Mouse (Mus musculus) bone marrow macrophage, adult 2 months (primary cell): Measurements from ENCODE around the gene Ywhag.

ENCODE experiments used
- CTCF ChIP-seq: IDR thresholded peaks from 2 replicates; pipeline ENCODE4 v1.5.1; 2012; ENCODE audit warnings: low read depth, mild to moderate bottlenecking, low read length, moderate library complexity
- POLR2A ChIP-seq: IDR thresholded peaks from 2 replicates; pipeline ENCODE4 v1.6.1; 2012; ENCODE audit warnings: mild to moderate bottlenecking, low read depth, low read length, borderline replicate concordance

DNA sequence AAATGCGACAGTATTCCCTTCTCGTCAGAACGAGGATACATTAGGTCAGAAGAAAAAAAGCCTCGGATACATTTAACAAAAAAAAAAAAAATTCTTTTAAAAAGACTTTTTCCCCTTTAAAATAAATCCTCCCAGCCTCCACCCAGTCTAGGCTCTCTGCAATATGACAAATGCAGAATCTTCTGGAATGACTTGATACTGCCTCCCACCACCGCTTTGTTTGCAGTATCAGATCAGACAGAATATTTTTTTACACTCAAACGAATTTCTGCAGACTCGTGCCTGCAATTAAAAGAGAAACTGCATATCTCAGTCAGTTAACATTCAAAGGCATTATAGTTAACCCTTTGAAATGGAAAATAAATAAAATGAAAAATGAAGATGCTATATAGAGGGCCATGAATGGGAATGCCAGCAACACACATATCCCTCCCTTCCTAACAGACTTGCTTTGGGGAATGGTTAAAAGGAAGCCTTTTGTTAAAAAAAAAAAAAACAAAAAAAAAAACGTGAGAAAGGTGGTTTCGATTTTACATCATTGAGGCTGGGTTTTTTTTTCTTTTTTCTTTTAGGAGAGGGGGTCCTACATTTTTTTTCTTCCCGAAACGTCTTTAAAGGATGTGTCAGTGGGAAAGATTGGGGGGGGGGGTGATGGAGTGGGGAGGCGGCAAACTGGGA lies 1.1 kb downstream of the Ywhag start:
- TF ChIP-seq CTCF: no peak
- no peak for TF ChIP-seq POLR2A
